Mouse (Mus musculus) stomach, postnatal 0 days (tissue): ENCODE results near the gene Dkkl1. TPM values are rescaled to one million over a fixed set of nuclear protein-coding genes. Genes with fewer than 3 reads are reported as not detected.

Experiments
- ATAC-seq: fragments of 200-750 bp; cut with Nextera tagmentation; 2 replicates; pipeline ENCODE4 v1.8.0; 2017; ENCODE audit not compliant: low FRiP score, low TSS enrichment
- DNase-seq: peaks from one replicate; pipeline ENCODE4 v3.0.0-alpha.2; 2016; ENCODE audit warnings: low spot score
- H3K27ac ChIP-seq: fragments of 300-500 bp; sonication (generic); replicated peaks from 2 replicates; pipeline ENCODE4 v1.5.1; 2014; ENCODE audit warnings: mild to moderate bottlenecking, control low read depth
- H3K27me3 ChIP-seq: fragments of 300-500 bp; sonication (generic); 2 replicates; pipeline ENCODE4 v1.6.1; 2014; ENCODE audit warnings: low read length; ENCODE audit not compliant: control insufficient read depth, insufficient read depth
- H3K36me3 ChIP-seq: fragments of 300-500 bp; sonication (generic); 2 replicates; pipeline ENCODE4 v1.6.1; 2014; ENCODE audit warnings: low read length, mixed read lengths; ENCODE audit not compliant: control insufficient read depth, insufficient read depth
- H3K4me1 ChIP-seq: fragments of 300-500 bp; sonication (generic); replicated peaks from 2 replicates; pipeline ENCODE4 v1.6.1; 2014; ENCODE audit warnings: antibody characterized with exemption; ENCODE audit not compliant: control insufficient read depth, insufficient read depth
- H3K4me2 ChIP-seq: fragments of 300-500 bp; sonication (generic); replicated peaks from 2 replicates; pipeline ENCODE4 v1.6.1; 2014; ENCODE audit warnings: low read depth, mild to moderate bottlenecking, control low read depth, moderate library complexity
- H3K4me3 ChIP-seq: fragments of 300-500 bp; sonication (generic); 2 replicates; pipeline ENCODE4 v1.5.1; 2014; ENCODE audit warnings: low read depth, low read length, control low read depth
- H3K9ac ChIP-seq: fragments of 300-500 bp; sonication (generic); 2 replicates; pipeline ENCODE4 v1.6.1; 2014; ENCODE audit warnings: mild to moderate bottlenecking, low read length, control low read depth, mixed read lengths
- H3K9me3 ChIP-seq: fragments of 300-500 bp; sonication (generic); 2 replicates; pipeline ENCODE4 v1.6.1; 2016; ENCODE audit warnings: low read length; ENCODE audit not compliant: control insufficient read depth
- CTCF ChIP-seq: IDR thresholded peaks from 2 replicates; pipeline ENCODE4 v1.5.1; 2016; ENCODE audit warnings: antibody characterized with exemption, low read depth, mild to moderate bottlenecking, moderate library complexity
- EP300 ChIP-seq: optimal IDR thresholded peaks from 2 replicates; pipeline ENCODE3; 2016; ENCODE audit warnings: antibody characterized with exemption
- WGBS: fragments of 180-500 bp; shearing (Covaris S2); extraction: QIAGEN DNeasy Blood & Tissue Kit; methylation state at CpG from one replicate; pipeline ENCODE4 v1.1.7; 2014; 5-methylcytosine and 5-hydroxymethylcytosine counted together
- polyA plus RNA-seq: library from polyadenylated mRNA; unstranded; fragments of >200 nt; fragmentation: Nextera tagmentation; extraction: Ambion mirVana; gene quantifications from 2 replicates; pipeline ENCODE4 v1.2.1, GENCODE M21; 2015

Dkkl1 gene
- polyA plus RNA-seq, 1 experiment from 2014 or later, result 48.4 TPM

DNA sequence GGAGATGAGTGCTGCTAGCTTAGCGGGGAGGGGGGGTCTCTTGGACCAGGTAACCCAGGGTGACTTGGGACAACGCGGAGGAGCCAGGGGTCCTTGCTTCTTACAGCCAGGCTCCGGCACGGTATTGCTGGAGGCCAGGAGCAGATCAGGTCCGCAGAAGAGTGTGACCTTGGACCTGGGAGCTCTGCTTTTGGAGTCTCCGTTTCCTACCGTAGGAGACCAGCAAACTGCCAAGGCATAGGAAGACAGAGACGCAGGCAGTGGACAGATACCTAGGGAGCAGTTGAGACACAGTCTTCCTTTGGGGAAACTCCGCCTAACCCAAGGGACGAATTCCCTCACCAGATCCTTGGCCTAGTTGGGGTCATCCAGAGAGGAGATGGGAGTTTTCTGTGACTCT, 46.2 kb downstream of the Dkkl1 start:
- no peak for DNase-seq
- H3K36me3 ChIP-seq, result no peaks in the 10 kb centered on the region
- whole genome bisulfite sequencing, result 55% methylated on average over 11 of the region's 11 CpGs
- H3K27ac ChIP-seq, result no peak overlapping the region
- H3K9ac ChIP-seq, result no peak overlapping the region
- TF ChIP-seq CTCF (no peak), EP300 (no peak)
- H3K4me3 ChIP-seq, result no peak overlapping the region
- ATAC-seq, result no peak
- peaks cover 22% of the 10 kb centered on the region; the same call in 1 of the 2 replicates for H3K27me3 ChIP-seq
- peaks cover 11% of the 10 kb centered on the region for H3K9me3 ChIP-seq
- peaks cover 4% of the 10 kb centered on the region; the same call in 1 of the 2 replicates for H3K4me1 ChIP-seq
- no peak overlapping the region for H3K4me2 ChIP-seq

DNA sequence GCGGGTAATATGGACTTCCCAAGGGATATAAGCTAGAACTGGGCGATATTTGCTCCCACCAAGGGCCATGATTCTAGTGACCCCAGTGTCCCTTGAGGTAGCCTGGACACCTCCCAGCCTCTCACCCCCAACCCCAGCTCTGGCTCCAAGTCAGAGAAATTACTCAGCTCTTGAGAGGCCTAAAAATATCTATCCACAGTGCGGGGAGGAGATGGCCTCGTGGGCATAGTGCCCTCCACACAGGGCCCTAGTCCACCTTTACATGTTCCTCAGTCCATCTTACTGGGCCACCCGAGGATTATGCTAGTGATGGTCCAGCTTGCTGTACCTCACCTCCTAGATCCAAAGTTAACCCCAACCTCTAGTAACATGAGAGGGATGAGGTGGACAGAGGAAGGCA, 47.1 kb downstream of the Dkkl1 start:
- H3K9me3 ChIP-seq, result peaks cover 6% of the 10 kb centered on the region
- H3K4me2 ChIP-seq, result no peak overlapping the region
- H3K4me1 ChIP-seq, result peaks cover 4% of the 10 kb centered on the region; the same call in 1 of the 2 replicates
- H3K9ac ChIP-seq, result no peak overlapping the region
- H3K4me3 ChIP-seq, result no peak overlapping the region
- DNase-seq, result no peak
- TF ChIP-seq EP300, result no peak
- TF ChIP-seq CTCF, result no peak
- 74% methylated on average over 5 of the region's 5 CpGs for WGBS
- no peak for ATAC-seq
- H3K27me3 ChIP-seq, result peaks cover 22% of the 10 kb centered on the region; the same call in 1 of the 2 replicates
- no peak overlapping the region for H3K27ac ChIP-seq
- H3K36me3 ChIP-seq, result peaks cover 2% of the 10 kb centered on the region; the same call in 1 of the 2 replicates

DNA sequence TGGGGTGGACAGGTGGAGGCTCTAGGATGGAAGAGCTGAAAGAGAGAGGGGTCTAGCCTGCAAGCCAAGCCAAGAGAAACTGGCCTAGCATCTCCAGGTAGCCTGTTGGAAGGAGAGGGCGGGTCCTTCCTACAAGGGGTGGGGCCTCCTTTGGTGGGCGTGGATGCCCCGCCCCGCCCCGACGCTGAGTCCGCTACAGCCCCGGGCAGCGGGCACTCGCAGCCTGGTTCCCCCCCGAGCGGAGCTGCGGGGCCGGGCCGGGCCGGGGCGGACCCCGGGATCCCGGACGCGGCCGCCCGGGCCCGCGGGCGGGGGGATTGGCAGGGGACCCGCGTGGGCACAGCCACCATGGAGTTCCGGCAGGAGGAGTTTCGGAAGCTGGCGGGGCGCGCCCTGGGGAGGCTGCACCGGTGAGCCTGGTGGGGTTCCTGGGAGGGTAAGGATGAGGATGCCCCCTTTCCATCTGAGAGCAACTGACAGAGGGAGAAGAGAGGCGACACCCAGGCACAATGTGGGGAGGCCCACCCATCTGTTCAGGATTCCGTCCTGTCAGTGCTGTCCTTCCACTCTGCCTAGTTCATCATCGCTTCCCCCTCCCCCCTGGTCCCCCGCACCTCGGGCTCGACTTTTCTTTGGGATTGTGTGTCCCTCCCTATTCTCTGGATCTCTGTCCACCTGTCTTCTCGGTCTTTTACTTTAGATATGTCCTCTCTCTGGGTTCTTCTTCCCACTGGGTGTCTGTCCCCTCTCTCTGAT, 48.0 kb downstream of the Dkkl1 start, which contains the start of gene Slc17a7:
Gene Slc17a7 (plus strand): TSS at position 215 of the 756 bp plus-strand sequence.
- Histone ChIP-seq H3K4me1 (peaks cover 4% of the 10 kb centered on the region; the same call in 1 of the 2 replicates), H3K9me3 (no peaks in the 10 kb centered on the region), H3K9ac (peak within 1 kb of the TSS; percentile 41), H3K27me3 (peaks cover 15% of the 10 kb centered on the region; the same call in 1 of the 2 replicates), H3K36me3 (peaks cover 2% of the 10 kb centered on the region; the same call in 1 of the 2 replicates), H3K4me2 (peak within 1 kb of the TSS; percentile 57), H3K4me3 (peak within 1 kb of the TSS; percentile 34), H3K27ac (no peak within 1 kb of the TSS)
- ATAC-seq (0 out of 2 replicates have a peak, but pooled peaks have one; percentile 34), DNase-seq (peak; percentile 70)
- no peak for TF ChIP-seq EP300
- TF ChIP-seq CTCF, result no peak
- 2% methylated on average over 20 of the region's 41 CpGs for WGBS

DNA sequence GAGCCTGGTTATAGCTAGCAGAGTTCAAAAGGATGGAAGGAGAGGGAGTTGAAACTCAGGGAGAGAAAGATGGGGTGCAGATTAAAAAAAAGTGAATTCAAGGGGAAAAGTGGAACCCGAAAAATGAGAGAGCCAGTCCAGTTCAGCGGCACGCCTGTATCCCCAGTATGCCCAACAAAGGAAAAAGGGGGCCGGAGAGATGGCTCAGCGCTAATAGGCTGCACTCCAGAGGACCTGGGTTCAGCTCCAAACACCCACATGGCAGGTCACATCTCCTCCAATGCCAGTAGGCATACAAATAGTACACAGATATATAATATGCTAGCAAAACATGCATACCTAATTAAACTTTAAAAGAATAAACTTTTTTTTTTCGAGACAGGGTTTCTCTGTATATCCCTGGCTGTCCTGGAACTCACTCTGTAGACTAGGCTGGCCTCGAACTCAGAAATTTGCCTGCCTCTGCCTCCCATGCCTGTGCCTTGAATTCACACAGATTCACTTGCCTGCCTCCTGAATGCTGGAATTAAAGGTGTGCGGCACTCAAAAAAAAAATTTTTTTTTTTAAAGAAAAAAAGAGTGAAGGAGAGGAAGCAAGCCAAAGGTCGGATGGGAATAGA, 48.8 kb downstream of the Dkkl1 start:
- ATAC-seq (no peak), DNase-seq (no peak)
- TF ChIP-seq CTCF (no peak), EP300 (no peak)
- Histone ChIP-seq H3K9me3 (no peaks in the 10 kb centered on the region), H3K4me2 (no peak overlapping the region), H3K27me3 (peaks cover 12% of the 10 kb centered on the region; the same call in 1 of the 2 replicates), H3K36me3 (peaks cover 2% of the 10 kb centered on the region; the same call in 1 of the 2 replicates), H3K4me1 (peaks cover 4% of the 10 kb centered on the region; the same call in 1 of the 2 replicates), H3K4me3 (no peak overlapping the region), H3K9ac (no peak overlapping the region), H3K27ac (no peak overlapping the region)
- WGBS, result 70% methylated on average over 9 of the region's 9 CpGs

DNA sequence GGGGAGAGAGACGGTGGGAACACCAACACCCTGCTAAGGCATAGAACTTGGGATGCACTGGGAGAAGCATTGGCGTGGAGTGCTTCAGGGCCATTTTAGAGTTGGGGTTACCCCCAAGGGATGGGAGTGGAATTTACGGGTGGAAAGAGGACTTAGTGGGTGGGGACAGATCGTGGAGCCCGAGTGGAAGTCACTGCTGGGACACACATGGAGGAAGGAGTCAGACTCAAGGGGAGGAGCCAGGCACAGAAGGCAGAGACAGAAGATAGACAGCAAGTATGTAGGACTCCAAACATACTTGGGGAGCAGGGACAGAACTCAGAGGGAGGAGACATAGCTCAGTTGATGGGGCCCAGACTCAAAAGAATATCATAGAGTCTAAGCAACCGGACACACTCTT, 49.4 kb downstream of the Dkkl1 start:
- TF ChIP-seq CTCF (no peak), EP300 (no peak)
- ATAC-seq (no peak), DNase-seq (no peak)
- WGBS, result 21% methylated on average over 6 of the region's 6 CpGs
- H3K9ac ChIP-seq, result no peak overlapping the region
- peaks cover 10% of the 10 kb centered on the region; the same call in 1 of the 2 replicates for H3K27me3 ChIP-seq
- H3K4me1 ChIP-seq, result peaks cover 4% of the 10 kb centered on the region; the same call in 1 of the 2 replicates
- no peak overlapping the region; the same call in 1 of the 2 replicates for H3K4me3 ChIP-seq
- no peak overlapping the region for H3K27ac ChIP-seq
- H3K9me3 ChIP-seq, result no peaks in the 10 kb centered on the region
- H3K36me3 ChIP-seq, result peaks cover 2% of the 10 kb centered on the region; the same call in 1 of the 2 replicates
- H3K4me2 ChIP-seq, result peak overlapping the region; percentile 63
